In the genomic region with DNA sequence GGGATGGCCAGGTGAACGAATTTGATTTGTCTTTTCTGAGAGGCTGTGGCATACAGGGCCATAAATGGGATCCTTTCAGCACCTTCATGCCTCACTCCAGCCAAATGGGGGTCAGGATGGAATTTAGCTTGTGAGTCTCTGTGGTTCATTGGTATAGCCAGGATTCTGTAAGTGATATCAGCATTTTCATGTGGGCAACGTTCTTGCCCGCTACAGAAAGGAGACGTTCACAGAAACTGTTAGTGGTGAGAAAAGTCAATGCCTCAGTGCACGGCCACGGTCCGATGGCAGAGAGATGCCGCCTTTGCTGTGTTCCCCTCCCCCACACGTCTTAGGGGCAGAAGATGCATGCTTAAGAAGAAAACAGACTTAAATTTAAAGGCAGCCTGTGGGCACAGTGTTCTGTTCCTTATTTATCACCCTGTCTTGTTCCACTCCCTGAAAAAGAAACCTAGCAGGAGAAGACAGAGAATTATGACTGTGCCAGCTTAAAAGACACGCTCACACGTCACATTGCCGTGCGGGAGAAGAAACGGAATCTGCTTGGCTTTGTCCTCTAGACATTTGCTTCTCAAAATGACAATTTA, we compare ENCODE assay signal across 14 mouse cellular contexts.
A peak's percentile ranks its signal among the peaks of the same experiment; 100 is the strongest.
DNase-seq lines count a peak whose midpoint lies in the region; ATAC-seq and TF ChIP-seq lines count a peak whose summit lies in the region.
"Had no signal": no experiment of that assay in that cellular context is flagged by ENCODE, and none has a peak within 500 bp of the region (broad histone marks: within the 10 kb centered on the region; RNA-seq: fewer than 3 reads in every experiment).

No protein-coding gene starts in this region.

- no peaks in the 10 kb centered on the region for H3K27me3 ChIP-seq in kidney, embryonic 16.5 days (ENCODE audit: insufficient read depth, low read length)
- H3K27me3 ChIP-seq: embryonic facial prominence, embryonic 13.5 days; forebrain, embryonic 15.5 days; liver, embryonic 13.5 days had no signal

- H3K4me3 ChIP-seq in kidney, embryonic 16.5 days (ENCODE audit: low read length), result no peak overlapping the region
- H3K4me3 ChIP-seq in olfactory bulb, adult 2 months (ENCODE audit: insufficient read depth, low read depth, low read length), result no peak overlapping the region
- H3K4me3 ChIP-seq: embryonic facial prominence, embryonic 13.5 days; forebrain, embryonic 15.5 days; liver, embryonic 13.5 days had no signal

- no peak for TF ChIP-seq CTCF in olfactory bulb, adult 2 months (IDR thresholded peaks at IDR 0.05; ENCODE audit: insufficient read depth, low read depth, low read length)

- TF ChIP-seq POLR2A in olfactory bulb, adult 2 months (IDR thresholded peaks at IDR 0.05; ENCODE audit: insufficient read depth, low read depth, low read length), result no peak

- H3K9ac ChIP-seq in kidney, embryonic 16.5 days (replicated peaks; ENCODE audit: low read length), result no peak overlapping the region
- H3K9ac ChIP-seq: embryonic facial prominence, embryonic 13.5 days; forebrain, embryonic 15.5 days; liver, embryonic 13.5 days had no signal

- ATAC-seq in kidney, embryonic 16.5 days (ENCODE audit: low FRiP score, low TSS enrichment), result no peak
- no peak for ATAC-seq in cerebellum, adult (ENCODE audit: insufficient number of reproducible peaks, low FRiP score, low TSS enrichment)
- ATAC-seq: forebrain, embryonic 15.5 days had no signal

- no peaks in the 10 kb centered on the region for H3K36me3 ChIP-seq in kidney, embryonic 16.5 days (ENCODE audit: insufficient read depth, low read length)
- H3K36me3 ChIP-seq: embryonic facial prominence, embryonic 13.5 days; forebrain, embryonic 15.5 days; liver, embryonic 13.5 days had no signal

- peaks cover 6% of the 10 kb centered on the region; the same call in 1 of the 2 replicates for H3K4me1 ChIP-seq in kidney, embryonic 16.5 days (ENCODE audit: insufficient read depth, low read length)
- H3K4me1 ChIP-seq in olfactory bulb, adult 2 months (ENCODE audit: control insufficient read depth, insufficient read depth, low read length), result peaks cover 10% of the 10 kb centered on the region
- H3K4me1 ChIP-seq: forebrain, embryonic 15.5 days; liver, embryonic 13.5 days had no signal

- H3K9me3 ChIP-seq in kidney, embryonic 16.5 days (ENCODE audit: low read length), result no peaks in the 10 kb centered on the region
- H3K9me3 ChIP-seq: liver, embryonic 13.5 days had no signal

- no peak overlapping the region for H3K27ac ChIP-seq in kidney, embryonic 16.5 days (ENCODE audit: low read length)
- H3K27ac ChIP-seq in olfactory bulb, adult 2 months (ENCODE audit: insufficient read depth, low read depth, low read length), result peak overlapping the region; percentile 81
- H3K27ac ChIP-seq: embryonic facial prominence, embryonic 13.5 days; forebrain, embryonic 15.5 days; liver, embryonic 13.5 days; macrophage had no signal

- DNase-seq in kidney, postnatal 25 days, result no peak
- peak; percentile 35 for DNase-seq in embryo, embryonic 11 days
- DNase-seq in left cerebral cortex, adult 18-20 months (ENCODE audit: low spot score in 2 of 2), result peak; percentile 59 to 66
- DNase-seq in spleen, postnatal 14 days (ENCODE audit: low spot score in 2 of 2), result no peak
- DNase-seq in lung, adult 18-20 months, result no peak
- DNase-seq: layer of hippocampus, adult 9-11 months; liver, embryonic 13.5 days; spleen, adult 18-20 months had no signal

- H3K4me2 ChIP-seq in kidney, embryonic 16.5 days (replicated peaks; ENCODE audit: low read depth, low read length), result peak overlapping the region; percentile 33
- H3K4me2 ChIP-seq: embryonic facial prominence, embryonic 13.5 days; forebrain, embryonic 15.5 days; liver, embryonic 13.5 days had no signal

- 35% methylated on average over 14 of the region's 14 CpGs for WGBS in kidney, embryonic 16.5 days
- WGBS in olfactory bulb, adult 2 months, result 48% methylated on average over 14 of the region's 14 CpGs

Comparison
In these comparisons a context has a peak if more than half of its experiments do, and no peak if none do; other contexts are left out.
1. DNase-seq: peak in embryo, embryonic 11 days (single experiment) and left cerebral cortex, adult 18-20 months (2 of 2); none in kidney, postnatal 25 days (0 of 2), spleen, postnatal 14 days (0 of 2) and lung, adult 18-20 months (0 of 2).